Mouse (Mus musculus) thymus, postnatal 0 days (tissue): Measurements from ENCODE around the gene Nt5c2. TPM values are rescaled to one million over a fixed set of nuclear protein-coding genes. Genes with fewer than 3 reads are reported as not detected.

Source experiments
- DNase-seq: peaks from one replicate; pipeline ENCODE4 v3.0.0-alpha.2; 2015; ENCODE audit warnings: low spot score
- polyA plus RNA-seq: library from polyadenylated mRNA; unstranded; fragments of >200 nt; fragmentation: Nextera tagmentation; extraction: Ambion mirVana; gene quantifications from 2 replicates; pipeline ENCODE4 v1.2.1, GENCODE M21; 2015

The Nt5c2 gene
- polyA plus RNA-seq, 1 experiment from 2014 or later, result 120 TPM

- DNase-seq, result no peak
Measured at GRCm38 (mm10) chr19:46848381-46849268, 166.3 kb downstream of the Nt5c2 start.

GRCm38 (mm10) chr19:46846459-46846858 is 168.5 kb downstream of the Nt5c2 start:
- no peak for DNase-seq

GRCm38 (mm10) chr19:46846056-46846455 is 168.9 kb downstream of the Nt5c2 start:
- DNase-seq, result no peak

- no peak for DNase-seq
Measured at GRCm38 (mm10) chr19:46843030-46843429, 171.9 kb downstream of the Nt5c2 start.

- DNase-seq, result no peak
Measured at GRCm38 (mm10) chr19:46841016-46841415, 173.9 kb downstream of the Nt5c2 start.

- no peak for DNase-seq
Measured at GRCm38 (mm10) chr19:46837290-46838079, 177.5 kb downstream of the Nt5c2 start.

GRCm38 (mm10) chr19:46836085-46836484 is 178.9 kb downstream of the Nt5c2 start:
- no peak for DNase-seq

GRCm38 (mm10) chr19:46835339-46835738 is 179.6 kb downstream of the Nt5c2 start:
- no peak for DNase-seq

- DNase-seq, result no peak
Measured at GRCm38 (mm10) chr19:46834301-46834700, 180.7 kb downstream of the Nt5c2 start.

Other genes starting within 250 kb of the Nt5c2 start
- gene Ina, start 455 bp downstream of the Nt5c2 start, polyA plus RNA-seq, result 0.37 and 0.39 TPM in 2 replicates
- 14.1 and 16.8 TPM in 2 replicates for gene Pcgf6, start 35.8 kb upstream of the Nt5c2 start, polyA plus RNA-seq
- gene Taf5, start 52.6 kb upstream of the Nt5c2 start, polyA plus RNA-seq, result 5.4 and 6.0 TPM in 2 replicates
- gene Usmg5, start 75.5 kb upstream of the Nt5c2 start, polyA plus RNA-seq, result 1,758 and 1,903 TPM in 2 replicates
- gene Pdcd11, start 75.6 kb upstream of the Nt5c2 start, polyA plus RNA-seq, result 8.2 and 9.1 TPM in 2 replicates
- gene Calhm2, start 123.1 kb upstream of the Nt5c2 start, polyA plus RNA-seq, result 7.6 and 7.7 TPM in 2 replicates
- not detected in 2 replicates for gene Calhm1, start 129.1 kb upstream of the Nt5c2 start, polyA plus RNA-seq
- 0.13 and 0.28 TPM in 2 replicates for gene Calhm3, start 142.6 kb upstream of the Nt5c2 start, polyA plus RNA-seq
- gene Neurl1a, start 163.7 kb upstream of the Nt5c2 start, polyA plus RNA-seq, result 0.70 and 0.91 TPM in 2 replicates